Mouse (Mus musculus): ENCODE data around the gene Ubxn1.

Ubxn1 gene

GRCm38 (mm10) chr19:8898576-8898975, 27.3 kb downstream of the Ubxn1 start:
- DNase-seq (ENCODE audit: low spot score in 2 of 2), result no peak

GRCm38 (mm10) chr19:8899079-8899478, 27.8 kb downstream of the Ubxn1 start:
- DNase-seq (ENCODE audit: low spot score in 2 of 2), result no peak

GRCm38 (mm10) chr19:8903412-8903811, 32.1 kb downstream of the Ubxn1 start:
- DNase-seq (ENCODE audit: low spot score in 2 of 2), result no peak

- no peak for DNase-seq (ENCODE audit: low spot score in 2 of 2)
These were observed 37.2 kb downstream of the Ubxn1 start for GRCm38 (mm10) chr19:8908531-8908930.

- peak in 1 of 2 experiments; percentile 59 for DNase-seq (ENCODE audit: low spot score in 2 of 2)
These were observed 40.5 kb downstream of the Ubxn1 start for GRCm38 (mm10) chr19:8911810-8912209.

- peak in 1 of 2 experiments; percentile 51 for DNase-seq (ENCODE audit: low spot score in 2 of 2)
These were observed 42.9 kb downstream of the Ubxn1 start for GRCm38 (mm10) chr19:8914212-8914611.

GRCm38 (mm10) chr19:8919000-8919399, 47.7 kb downstream of the Ubxn1 start:
- no peak for DNase-seq (ENCODE audit: low spot score in 2 of 2)

- DNase-seq (ENCODE audit: low spot score in 2 of 2), result no peak
These were observed 48.4 kb downstream of the Ubxn1 start for GRCm38 (mm10) chr19:8919684-8920072.

GRCm38 (mm10) chr19:8920073-8920736, 48.9 kb downstream of the Ubxn1 start, which contains the start of gene B3gat3:
Gene B3gat3 (plus strand): TSS chr19:8920374.
- DNase-seq (ENCODE audit: low spot score in 2 of 2), result peak; percentile 85 to 95

GRCm38 (mm10) chr19:8920836-8921291, 49.6 kb downstream of the Ubxn1 start:
- no peak for DNase-seq (ENCODE audit: low spot score in 2 of 2)

- DNase-seq (ENCODE audit: low spot score in 2 of 2), result no peak
These were observed 50.4 kb downstream of the Ubxn1 start for GRCm38 (mm10) chr19:8921741-8922140.

All from left cerebral cortex, adult 9 months (tissue).